Mouse (Mus musculus) frontal cortex, postnatal 10 days (tissue): ENCODE measurements at regions not wholly inside any gene's neighbourhood (a gene's known extent, or its start where the extent isn't known, plus 50 kb on each side); places are given as distances from the start of the nearest gene placed in this dataset.

ENCODE experiments used
- DNase-seq, 2 experiments: peaks; one replicate each; pipeline ENCODE4 v3.0.0; 2022; ENCODE audit warnings: low spot score in 2 of 2, mixed read lengths in 1 of 2

- DNase-seq, result no peak
Observed at GRCm38 (mm10) chr7:39596403-39596802, 78.8 kb downstream of the Zfp619 start.

- DNase-seq, result no peak
Observed at GRCm38 (mm10) chr7:39613767-39614166, 96.2 kb downstream of the Zfp619 start.

- DNase-seq, result no peak
Observed at GRCm38 (mm10) chr7:39615092-39615491, 97.5 kb downstream of the Zfp619 start.

GRCm38 (mm10) chr7:39621796-39622195, 104.2 kb downstream of the Zfp619 start:
- DNase-seq, result no peak

GRCm38 (mm10) chr7:39632836-39633235, 115.3 kb downstream of the Zfp619 start:
- DNase-seq, result peak in 1 of 2 experiments; percentile 20

GRCm38 (mm10) chr7:39642333-39642732, 124.8 kb downstream of the Zfp619 start:
- no peak for DNase-seq

GRCm38 (mm10) chr7:39643323-39643722, 125.8 kb downstream of the Zfp619 start:
- DNase-seq, result no peak

GRCm38 (mm10) chr7:39650483-39651102, 133.0 kb downstream of the Zfp619 start:
- no peak for DNase-seq

GRCm38 (mm10) chr7:39654563-39655286, 137.2 kb downstream of the Zfp619 start:
- DNase-seq, result no peak

- peak; percentile 31 to 62 for DNase-seq
Observed at GRCm38 (mm10) chr7:39655287-39655652, 137.7 kb downstream of the Zfp619 start.

- DNase-seq, result no peak
Observed at GRCm38 (mm10) chr7:39655709-39656397, 138.3 kb downstream of the Zfp619 start.

GRCm38 (mm10) chr7:39659597-39659996, 142.0 kb downstream of the Zfp619 start:
- DNase-seq, result no peak

- DNase-seq, result no peak
Observed at GRCm38 (mm10) chr7:39675124-39675846, 157.7 kb downstream of the Zfp619 start.

GRCm38 (mm10) chr7:39675847-39676238, 158.3 kb downstream of the Zfp619 start:
- DNase-seq, result no peak

GRCm38 (mm10) chr7:39680411-39680810, 162.8 kb downstream of the Zfp619 start:
- DNase-seq, result no peak

GRCm38 (mm10) chr7:39696589-39696988, 179.0 kb downstream of the Zfp619 start:
- no peak for DNase-seq

GRCm38 (mm10) chr7:39701506-39701905, 183.9 kb downstream of the Zfp619 start:
- no peak for DNase-seq

- DNase-seq, result no peak
Observed at GRCm38 (mm10) chr7:39705118-39706095, 187.8 kb downstream of the Zfp619 start.

- no peak for DNase-seq
Observed at GRCm38 (mm10) chr7:39706606-39707005, 189.0 kb downstream of the Zfp619 start.

- peak in 1 of 2 experiments; percentile 9 for DNase-seq
Observed at GRCm38 (mm10) chr7:39716340-39717150, 199.0 kb downstream of the Zfp619 start.
